ENCODE assay signal across 8 mouse cellular contexts in the genomic region with DNA sequence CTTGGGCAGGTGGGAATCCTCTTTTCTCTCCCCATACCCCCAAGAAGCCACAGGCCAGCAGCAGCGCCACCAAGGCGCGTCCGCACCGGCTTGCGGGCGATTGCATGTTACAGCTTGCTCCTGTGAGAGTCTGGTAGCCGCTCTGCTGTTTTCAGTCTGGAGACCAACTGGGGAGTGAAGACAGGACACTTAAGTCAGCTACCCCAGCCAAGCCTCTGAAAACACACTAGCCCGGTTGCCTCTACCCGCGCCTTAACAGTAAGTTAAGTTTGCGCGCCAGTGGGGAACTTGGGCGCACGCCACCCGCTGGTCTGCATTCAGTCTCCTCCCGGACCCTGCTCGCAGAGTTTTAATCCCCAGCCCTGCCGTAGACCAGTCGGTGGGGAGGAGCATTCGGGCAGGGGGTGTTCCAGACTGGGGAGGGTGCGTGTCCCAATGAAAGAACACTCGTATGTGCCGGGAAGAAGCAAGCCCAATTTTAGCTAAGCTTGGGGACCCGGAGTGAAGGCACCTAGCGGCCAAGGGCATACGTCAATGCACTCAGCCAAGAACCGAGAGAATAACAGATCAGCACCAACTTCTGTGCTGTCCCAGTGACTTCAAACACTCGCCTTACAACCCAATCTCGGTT. TPM values are rescaled to one million over a fixed set of nuclear protein-coding genes. Genes with fewer than 3 reads are reported as not detected.
DNase-seq lines count a peak whose midpoint lies in the region; ATAC-seq and TF ChIP-seq lines count a peak whose summit lies in the region.

No protein-coding gene starts in this region.

- no peaks in the 10 kb centered on the region for H3K9me3 ChIP-seq in hindbrain, embryonic 12.5 days (replicated peaks)

- intact Hi-C loops in left cerebral cortex, postnatal 10 days (cut with DNase I) = loop anchor here (5.0 kb wide), 2 partner anchors 121 to 184 kb away; no protein-coding TSS in a partner anchor

- peaks cover 6% of the 10 kb centered on the region; the same call in 1 of the 2 replicates for H3K4me1 ChIP-seq in hindbrain, embryonic 12.5 days

- H3K27ac ChIP-seq in hindbrain, embryonic 12.5 days = peak overlapping the region; percentile 83
- H3K27ac ChIP-seq in macrophage = peak overlapping the region; percentile 37

- TF ChIP-seq CTCF in brain, embryonic 14.5 days (IDR thresholded peaks at IDR 0.05; ENCODE audit: borderline replicate concordance, extremely low read depth, insufficient read depth, insufficient read length) = peak; percentile 26; the same call in 1 of the 2 replicates

- H3K9ac ChIP-seq in hindbrain, embryonic 12.5 days = peak overlapping the region; percentile 61

- DNase-seq in Muller cell, postnatal 12 days (ENCODE audit: inconsistent ontology term) = peak; percentile 67
- DNase-seq in brain, embryonic 14.5 days (ENCODE audit: low read depth) = peak; percentile 80
- peak; percentile 21 to 42 for DNase-seq in frontal cortex, postnatal 14 days (ENCODE audit: low spot score in 2 of 2)
- DNase-seq in left cerebral cortex, postnatal 10 days (ENCODE audit: extremely low spot score in 1 of 2, low spot score in 2 of 2) = peak; percentile 32 to 61
- peak; percentile 68 to 74 for DNase-seq in right cerebral cortex, postnatal 10 days (ENCODE audit: low spot score in 2 of 2)
- DNase-seq in thymus, postnatal 10 days (ENCODE audit: low spot score in 2 of 2) = no peak

- peak overlapping the region; percentile 45 for H3K4me3 ChIP-seq in hindbrain, embryonic 12.5 days
- peak overlapping the region; percentile 53 for H3K4me3 ChIP-seq in macrophage (ENCODE audit: inconsistent target)

- WGBS in hindbrain, embryonic 12.5 days = under 1% methylated on average over 30 of the region's 30 CpGs
- 4% methylated on average over 26 of the region's 30 CpGs for WGBS in macrophage (ENCODE audit: missing documents)

- ATAC-seq in hindbrain, embryonic 12.5 days (ENCODE audit: low FRiP score) = peak; percentile 78

- peak overlapping the region; percentile 90 for H3K4me2 ChIP-seq in hindbrain, embryonic 12.5 days (replicated peaks)

- no peaks in the 10 kb centered on the region for H3K36me3 ChIP-seq in hindbrain, embryonic 12.5 days
- no peaks in the 10 kb centered on the region for H3K36me3 ChIP-seq in macrophage (ENCODE audit: inconsistent target)

- no peaks in the 10 kb centered on the region for H3K79me2 ChIP-seq in macrophage (ENCODE audit: inconsistent target)

- no peaks in the 10 kb centered on the region for H3K27me3 ChIP-seq in hindbrain, embryonic 12.5 days

- no peak for TF ChIP-seq POLR2A in brain, embryonic 14.5 days (IDR thresholded peaks at IDR 0.05; ENCODE audit: borderline replicate concordance, extremely low read depth, insufficient read depth, insufficient read length, poor library complexity, severe bottlenecking)

RNA-seq across cellular contexts. Expression of a gene that starts 0.7 kb away (rescaled TPM):
- polyA plus RNA-seq in brain, embryonic 14.5 days (2012; rRNA removed) = 25.7 and 50.2 TPM in 2 replicates
- polyA plus RNA-seq in hindbrain, embryonic 12.5 days (2016; fragmentation: Nextera tagmentation; extraction: Ambion mirVana) = 112 and 120 TPM in 2 replicates
- 100 to 1,000 TPM; 103 to 113 TPM for total RNA-seq in left cerebral cortex, postnatal 10 days (2021)
- 10 to 100 TPM in 12 of 26 experiments, 1 to 10 TPM in 14; 1.5 to 88.7 (median 8.1) TPM for total RNA-seq in macrophage (2018; cell fraction: chromatin; rRNA removed)
- total RNA-seq in macrophage (2018; cell fraction: cytosol; rRNA removed) = 100 to 1,000 TPM in 2 of 26 experiments, 10 to 100 TPM in 22, 1 to 10 TPM in 2; 6.0 to 101 (median 22.7) TPM
- total RNA-seq in macrophage (2018; cell fraction: nucleus; rRNA removed) = 100 to 1,000 TPM in 3 of 26 experiments, 10 to 100 TPM in 21, 1 to 10 TPM in 2; 6.5 to 135 (median 24.5) TPM
- polyA plus RNA-seq in macrophage (2018) = 6.8 to 36.9 TPM (median 17.7 TPM) in 3 replicates

Comparison
In these comparisons a context has a peak if more than half of its experiments do, and no peak if none do; other contexts are left out.
1. DNase-seq: peak in Muller cell, postnatal 12 days (single experiment), brain, embryonic 14.5 days (single experiment), frontal cortex, postnatal 14 days (2 of 2), left cerebral cortex, postnatal 10 days (2 of 2) and right cerebral cortex, postnatal 10 days (2 of 2); none in thymus, postnatal 10 days (0 of 2).